8 mouse cellular contexts compared by ENCODE assay signal in genomic region chr17:24072919-24073696, GRCm38 (mm10). TPM values are rescaled to one million over a fixed set of nuclear protein-coding genes. Genes with fewer than 3 reads are reported as not detected.
DNase-seq lines count a peak whose midpoint lies in the region; ATAC-seq lines count a peak whose summit lies in the region.

Gene Kctd5, minus strand, starts transcription at chr17:24073485.

- H3K27me3 ChIP-seq in heart, embryonic 14.5 days (ENCODE audit: control insufficient read depth, insufficient read depth, low read length): no peaks in the 10 kb centered on the region
- H3K27me3 ChIP-seq in liver, embryonic 13.5 days: no peaks in the 10 kb centered on the region
- H3K27me3 ChIP-seq in stomach, embryonic 16.5 days (ENCODE audit: control insufficient read depth, insufficient read depth, low read length): no peaks in the 10 kb centered on the region

- peaks cover 2 to 16% of the 10 kb centered on the region in 2 experiments; a peak in 2 of 4 replicates for H3K4me1 ChIP-seq in heart, embryonic 14.5 days (ENCODE audit: control insufficient read depth in 2 of 2, insufficient read depth in 2 of 2, low read length in 2 of 2)
- peaks cover 26% of the 10 kb centered on the region for H3K4me1 ChIP-seq in liver, embryonic 13.5 days (replicated peaks)
- peaks cover 14% of the 10 kb centered on the region for H3K4me1 ChIP-seq in stomach, embryonic 16.5 days (ENCODE audit: control insufficient read depth, insufficient read depth, low read length)

- H3K9ac ChIP-seq in heart, embryonic 14.5 days (ENCODE audit: low read length): peak within 1 kb of the TSS; percentile 97
- peak within 1 kb of the TSS; percentile 94 for H3K9ac ChIP-seq in liver, embryonic 13.5 days
- peak within 1 kb of the TSS; percentile 96 for H3K9ac ChIP-seq in stomach, embryonic 16.5 days (ENCODE audit: low read length)

- WGBS in heart, embryonic 14.5 days: under 1% methylated on average over 61 of the region's 62 CpGs
- under 1% methylated on average over 62 of the region's 62 CpGs for WGBS in liver, embryonic 13.5 days (ENCODE audit: insufficient replicate concordance)
- WGBS in stomach, embryonic 16.5 days: under 1% methylated on average over 61 of the region's 62 CpGs

- peak within 1 kb of the TSS; percentile 87 for H3K4me2 ChIP-seq in heart, embryonic 14.5 days (ENCODE audit: low read length)
- H3K4me2 ChIP-seq in liver, embryonic 13.5 days: peak within 1 kb of the TSS; percentile 81
- peak within 1 kb of the TSS; percentile 87 for H3K4me2 ChIP-seq in stomach, embryonic 16.5 days (ENCODE audit: low read depth, low read length)

- peak within 1 kb of the TSS; percentile 90 to 99 for H3K4me3 ChIP-seq in heart, embryonic 14.5 days (ENCODE audit: control insufficient read depth in 1 of 2, insufficient read depth in 1 of 2, low read depth in 1 of 2, low read length in 2 of 2)
- peak within 1 kb of the TSS; percentile 95 for H3K4me3 ChIP-seq in liver, embryonic 13.5 days (replicated peaks)
- H3K4me3 ChIP-seq in stomach, embryonic 16.5 days (replicated peaks; ENCODE audit: low read length): peak within 1 kb of the TSS; percentile 96

- H3K9me3 ChIP-seq in heart, embryonic 14.5 days (ENCODE audit: control insufficient read depth, low read length): no peaks in the 10 kb centered on the region
- no peaks in the 10 kb centered on the region for H3K9me3 ChIP-seq in liver, embryonic 13.5 days (replicated peaks)
- H3K9me3 ChIP-seq in stomach, embryonic 16.5 days (replicated peaks; ENCODE audit: control insufficient read depth, low read length): no peaks in the 10 kb centered on the region

- peak; percentile 94 for ATAC-seq in CD4-positive, CD25-positive, alpha-beta regulatory T cell, adult 4 months
- ATAC-seq in heart, embryonic 14.5 days (ENCODE audit: insufficient number of reproducible peaks, insufficient read depth, low FRiP score, low read depth): peak; percentile 93
- ATAC-seq in liver, embryonic 13.5 days (ENCODE audit: low read depth): peak; percentile 97
- peak; percentile 98 for ATAC-seq in stomach, embryonic 16.5 days (ENCODE audit: insufficient read depth, low FRiP score)

- H3K36me3 ChIP-seq in heart, embryonic 14.5 days (ENCODE audit: control insufficient read depth, insufficient read depth, low read length): peaks cover 25% of the 10 kb centered on the region
- H3K36me3 ChIP-seq in liver, embryonic 13.5 days: peaks cover 19% of the 10 kb centered on the region
- H3K36me3 ChIP-seq in stomach, embryonic 16.5 days (ENCODE audit: control insufficient read depth, insufficient read depth, low read length): peaks cover 7% of the 10 kb centered on the region

- DNase-seq in c-Kit-negative CD71-positive TER-119-positive erythroid progenitor cells, embryonic 14.5 days (ENCODE audit: low read depth, low spot score): peak; percentile 85
- DNase-seq in fibroblast of lung, adult 2 months (ENCODE audit: low read depth): peak; percentile 88
- DNase-seq in kidney, postnatal 14 days: peak; percentile 96
- peak; percentile 88 for DNase-seq in liver, embryonic 13.5 days
- peak; percentile 97 for DNase-seq in neural tube, embryonic 10.5 days (ENCODE audit: extremely low spot score, low spot score)

- peak within 1 kb of the TSS; percentile 75 to 83 for H3K27ac ChIP-seq in heart, embryonic 14.5 days (replicated peaks in 1 of 2; ENCODE audit: control insufficient read depth in 1 of 2, insufficient read depth in 1 of 2, low read depth in 2 of 2, low read length in 2 of 2)
- peak within 1 kb of the TSS; percentile 73 for H3K27ac ChIP-seq in liver, embryonic 13.5 days
- peak within 1 kb of the TSS; percentile 83 for H3K27ac ChIP-seq in stomach, embryonic 16.5 days (ENCODE audit: low read length)

RNA-seq across cellular contexts. Expression of gene Kctd5, which starts in this region (rescaled TPM):
- 1 to 10 TPM; 2.3 to 5.2 TPM for polyA plus RNA-seq in CD4-positive, CD25-positive, alpha-beta regulatory T cell, adult 4 months (2017; shearing (Covaris generic))
- 28.8 and 35.4 TPM in 2 replicates for polyA plus RNA-seq in heart, embryonic 14.5 days (2014; fragmentation: Nextera tagmentation; extraction: Ambion mirVana)
- polyA plus RNA-seq in liver, embryonic 13.5 days (2015; fragmentation: Nextera tagmentation; extraction: Ambion mirVana): 17.4 and 19.3 TPM in 2 replicates
- polyA plus RNA-seq in stomach, embryonic 16.5 days (2015; fragmentation: Nextera tagmentation; extraction: Ambion mirVana): 54.8 and 56.2 TPM in 2 replicates

Comparison
In these comparisons a context has a peak if more than half of its experiments do, and no peak if none do; other contexts are left out.
1. Peak in every context shown above with its lines: DNase-seq, ATAC-seq, H3K4me3 ChIP-seq and H3K27ac ChIP-seq.